Mouse (Mus musculus): ENCODE measurements around the gene Tmem144.

Tmem144 gene

GRCm38 (mm10) chr3:79858221-79858620 is 5.6 kb upstream of the Tmem144 start:
- no peak for DNase-seq

GRCm38 (mm10) chr3:79857780-79858179 is 5.2 kb upstream of the Tmem144 start:
- DNase-seq: no peak

GRCm38 (mm10) chr3:79852108-79852507 is 465 bp downstream of the Tmem144 start:
- no peak for DNase-seq

- DNase-seq: no peak
Measured at GRCm38 (mm10) chr3:79850656-79851055, 1.9 kb downstream of the Tmem144 start.

- DNase-seq: no peak
Measured at GRCm38 (mm10) chr3:79849621-79850020, 3.0 kb downstream of the Tmem144 start.

GRCm38 (mm10) chr3:79848841-79849240 is 3.7 kb downstream of the Tmem144 start:
- no peak for DNase-seq

- DNase-seq: no peak
Measured at GRCm38 (mm10) chr3:79846633-79847032, 5.9 kb downstream of the Tmem144 start.

- DNase-seq: no peak
Measured at GRCm38 (mm10) chr3:79843999-79844398, 8.6 kb downstream of the Tmem144 start.

GRCm38 (mm10) chr3:79842616-79843016 is 10.0 kb downstream of the Tmem144 start:
- peak; percentile 55 to 67 for DNase-seq

GRCm38 (mm10) chr3:79842165-79842564 is 10.4 kb downstream of the Tmem144 start:
- peak in 1 of 2 experiments; percentile 43 for DNase-seq

GRCm38 (mm10) chr3:79841475-79841874 is 11.1 kb downstream of the Tmem144 start:
- no peak for DNase-seq

- no peak for DNase-seq
Measured at GRCm38 (mm10) chr3:79838751-79839150, 13.8 kb downstream of the Tmem144 start.

- DNase-seq: no peak
Measured at GRCm38 (mm10) chr3:79829289-79829688, 23.3 kb downstream of the Tmem144 start.

- DNase-seq: no peak
Measured at GRCm38 (mm10) chr3:79825067-79825780, 27.3 kb downstream of the Tmem144 start.

- DNase-seq: no peak
Measured at GRCm38 (mm10) chr3:79823176-79823575, 29.4 kb downstream of the Tmem144 start.

- DNase-seq: no peak
Measured at GRCm38 (mm10) chr3:79821131-79821530, 31.4 kb downstream of the Tmem144 start.

GRCm38 (mm10) chr3:79818202-79818995 is 34.2 kb downstream of the Tmem144 start:
- DNase-seq: no peak

- no peak for DNase-seq
Measured at GRCm38 (mm10) chr3:79816229-79816628, 36.3 kb downstream of the Tmem144 start.

GRCm38 (mm10) chr3:79813814-79814490 is 38.6 kb downstream of the Tmem144 start:
- peak; percentile 38 to 76 for DNase-seq

GRCm38 (mm10) chr3:79812042-79812441 is 40.5 kb downstream of the Tmem144 start:
- DNase-seq: no peak

- DNase-seq: peak in 1 of 2 experiments; percentile 20
Measured at GRCm38 (mm10) chr3:79811632-79812031, 40.9 kb downstream of the Tmem144 start.

GRCm38 (mm10) chr3:79810563-79810962 is 42.0 kb downstream of the Tmem144 start:
- DNase-seq: no peak

GRCm38 (mm10) chr3:79809180-79809567 is 43.4 kb downstream of the Tmem144 start:
- DNase-seq: peak in 1 of 2 experiments; percentile 54

Measured in spleen, adult 18-20 months (tissue).